Mouse (Mus musculus) E14TG2a.4 (cell line): Measurements from ENCODE around the gene Slc4a1.

Experiments used
- CTCF ChIP-seq: conservative IDR thresholded peaks from 2 replicates; pipeline ENCODE4 v1.5.1; 2014; ENCODE audit warnings: low read length
- NANOG ChIP-seq: IDR thresholded peaks from 2 replicates; pipeline ENCODE4 v1.6.1; 2014; ENCODE audit warnings: borderline replicate concordance, low read length, mixed read lengths
- POU5F1 ChIP-seq: IDR thresholded peaks from 2 replicates; pipeline ENCODE4 v1.6.1; 2014; ENCODE audit warnings: low read length, borderline replicate concordance

DNA sequence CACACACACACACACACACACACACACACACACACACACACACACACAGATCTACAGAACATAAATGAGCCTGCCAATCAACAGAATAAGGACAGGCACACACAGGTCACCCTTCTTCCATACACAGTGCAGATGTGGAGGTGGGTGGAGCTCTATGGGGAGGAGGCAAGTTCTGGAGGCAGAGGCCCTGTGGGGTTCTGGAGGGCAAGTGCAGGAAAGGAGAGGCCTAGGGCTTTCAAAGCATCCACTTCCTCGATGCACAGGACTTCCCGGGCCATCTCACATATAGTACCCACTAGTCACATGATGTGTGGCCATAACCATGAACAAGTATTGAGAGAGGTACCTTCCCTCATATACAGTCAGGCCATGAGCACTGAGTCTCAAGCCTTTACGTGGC is 10.5 kb downstream of the Slc4a1 start:
- TF ChIP-seq CTCF (no peak), POU5F1 (no peak), NANOG (no peak)
